Mouse (Mus musculus): ENCODE data around the gene Lpin2.

GRCm38 (mm10) chr17:71137334-71137721 lies 45.0 kb upstream of the Lpin2 start:
- no peak for TF ChIP-seq CTCF (IDR thresholded peaks at IDR 0.05; ENCODE audit: low read depth)
- no peak for TF ChIP-seq EP300 (IDR thresholded peaks at IDR 0.05; ENCODE audit: low read depth)

Data from liver, embryonic 14.5 days (tissue).